Mouse (Mus musculus) layer of hippocampus, postnatal 25 days (tissue): ENCODE measurements around the gene Ptprn. TPM values are rescaled to one million over a fixed set of nuclear protein-coding genes. Genes with fewer than 3 reads are reported as not detected.

Experiments
- DNase-seq, 2 experiments: peaks; one replicate each; pipeline ENCODE4 v3.0.0; 2022; ENCODE audit warnings: mixed read lengths in 2 of 2, low spot score in 1 of 2; ENCODE audit errors: extremely low spot score in 1 of 2
- total RNA-seq, 2 experiments: library from RNA; stranded (reverse); gene quantifications; 2 replicates each; pipeline ENCODE4 v1.2.3; 2021

Ptprn gene
- total RNA-seq, 2 experiments from 2014 or later: 369 to 386 TPM

GRCm38 (mm10) chr1:75227653-75228052 lies 36.6 kb downstream of the Ptprn start:
- DNase-seq: no peak

GRCm38 (mm10) chr1:75226138-75226537 lies 38.2 kb downstream of the Ptprn start:
- DNase-seq: no peak

GRCm38 (mm10) chr1:75225473-75225872 lies 38.8 kb downstream of the Ptprn start:
- no peak for DNase-seq

GRCm38 (mm10) chr1:75223532-75223931 lies 40.8 kb downstream of the Ptprn start:
- no peak for DNase-seq

- no peak for DNase-seq
Measured at GRCm38 (mm10) chr1:75222926-75223325, 41.4 kb downstream of the Ptprn start.

- no peak for DNase-seq
Measured at GRCm38 (mm10) chr1:75221538-75221937, 42.8 kb downstream of the Ptprn start.

GRCm38 (mm10) chr1:75219531-75219930 lies 44.8 kb downstream of the Ptprn start, which contains the start of gene Tuba4a:
TSS of gene Tuba4a (minus strand) at chr1:75219865.
- DNase-seq: no peak

- peak; percentile 86 to 88 for DNase-seq
Measured at GRCm38 (mm10) chr1:75219078-75219477, 45.2 kb downstream of the Ptprn start.

- DNase-seq: peak in 1 of 2 experiments; percentile 54
Measured at GRCm38 (mm10) chr1:75218227-75219001, 45.9 kb downstream of the Ptprn start.

- no peak for DNase-seq
Measured at GRCm38 (mm10) chr1:75217893-75218226, 46.4 kb downstream of the Ptprn start.

- no peak for DNase-seq
Measured at GRCm38 (mm10) chr1:75216797-75217585, 47.3 kb downstream of the Ptprn start.

GRCm38 (mm10) chr1:75215785-75216184 lies 48.5 kb downstream of the Ptprn start:
- DNase-seq: no peak

- peak in 1 of 2 experiments; percentile 54 for DNase-seq
Measured at GRCm38 (mm10) chr1:75214886-75215285, 49.4 kb downstream of the Ptprn start.

- DNase-seq: no peak
Measured at GRCm38 (mm10) chr1:75214442-75214841, 49.9 kb downstream of the Ptprn start.

- DNase-seq: no peak
Measured at GRCm38 (mm10) chr1:75213096-75213495, 51.2 kb downstream of the Ptprn start.

- DNase-seq: no peak
Measured at GRCm38 (mm10) chr1:75212542-75212941, 51.8 kb downstream of the Ptprn start.

GRCm38 (mm10) chr1:75211141-75211708 lies 53.1 kb downstream of the Ptprn start:
- DNase-seq: no peak

- peak; percentile 94 to 96 for DNase-seq
Measured at GRCm38 (mm10) chr1:75210136-75211087, 53.9 kb downstream of the Ptprn start, which contains the start of the genes Glb1l and Stk16. TSS of gene Glb1l (minus strand) at chr1:75210813. TSS of gene Stk16 (plus strand) at chr1:75210838.

- DNase-seq: no peak
Measured at GRCm38 (mm10) chr1:75208967-75209678, 55.2 kb downstream of the Ptprn start.
